Mouse (Mus musculus): ENCODE data around the gene Fnbp1. TPM values are rescaled to one million over a fixed set of nuclear protein-coding genes. Genes with fewer than 3 reads are reported as not detected.

Fnbp1 gene
- polyA plus RNA-seq, 1 experiment from 2014 or later: 14.7 TPM

GRCm38 (mm10) chr2:31019011-31019410, 122.8 kb downstream of the Fnbp1 start:
- Histone ChIP-seq H3K27ac (no peak overlapping the region), H3K4me1 (replicated peaks) (peaks cover 4% of the 10 kb centered on the region; the same call in 1 of the 2 replicates), H3K27me3 (ENCODE audit: insufficient read depth, poor library complexity, severe bottlenecking) (no peaks in the 10 kb centered on the region), H3K36me3 (peaks cover 68% of the 10 kb centered on the region), H3K4me3 (no peak overlapping the region), H3K9me3 (no peaks in the 10 kb centered on the region)
- WGBS: 91% methylated on average over 8 of the region's 8 CpGs
- no peak for DNase-seq (ENCODE audit: low spot score)

- H3K4me3 ChIP-seq: no peak overlapping the region
- no peak for DNase-seq (ENCODE audit: low spot score)
- H3K9me3 ChIP-seq: no peaks in the 10 kb centered on the region
- peaks cover 72% of the 10 kb centered on the region for H3K36me3 ChIP-seq
- 86% methylated on average over 8 of the region's 8 CpGs for WGBS
- peaks cover 4% of the 10 kb centered on the region; the same call in 1 of the 2 replicates for H3K4me1 ChIP-seq (replicated peaks)
- H3K27me3 ChIP-seq (ENCODE audit: insufficient read depth, poor library complexity, severe bottlenecking): no peaks in the 10 kb centered on the region
- H3K27ac ChIP-seq: no peak overlapping the region
Observed at GRCm38 (mm10) chr2:31018519-31018918, 123.3 kb downstream of the Fnbp1 start.

GRCm38 (mm10) chr2:31017625-31018317, 124.0 kb downstream of the Fnbp1 start:
- WGBS: 95% methylated on average over 18 of the region's 18 CpGs
- Histone ChIP-seq H3K9me3 (no peaks in the 10 kb centered on the region), H3K4me3 (no peak overlapping the region), H3K36me3 (peaks cover 74% of the 10 kb centered on the region), H3K27me3 (ENCODE audit: insufficient read depth, poor library complexity, severe bottlenecking) (no peaks in the 10 kb centered on the region), H3K27ac (no peak overlapping the region), H3K4me1 (replicated peaks) (peaks cover 4% of the 10 kb centered on the region; the same call in 1 of the 2 replicates)
- no peak for DNase-seq (ENCODE audit: low spot score)

GRCm38 (mm10) chr2:31013371-31014120, 128.3 kb downstream of the Fnbp1 start:
- H3K27ac ChIP-seq: no peak overlapping the region
- no peaks in the 10 kb centered on the region for H3K4me1 ChIP-seq (replicated peaks)
- H3K4me3 ChIP-seq: no peak overlapping the region
- no peaks in the 10 kb centered on the region for H3K27me3 ChIP-seq (ENCODE audit: insufficient read depth, poor library complexity, severe bottlenecking)
- WGBS: 81% methylated on average over 14 of the region's 14 CpGs
- no peaks in the 10 kb centered on the region for H3K9me3 ChIP-seq
- peaks cover 68% of the 10 kb centered on the region for H3K36me3 ChIP-seq
- no peak for DNase-seq (ENCODE audit: low spot score)

- no peak for DNase-seq (ENCODE audit: low spot score)
- no peak overlapping the region for H3K27ac ChIP-seq
- H3K9me3 ChIP-seq: no peaks in the 10 kb centered on the region
- H3K27me3 ChIP-seq (ENCODE audit: insufficient read depth, poor library complexity, severe bottlenecking): no peaks in the 10 kb centered on the region
- WGBS: 93% methylated on average over 5 of the region's 5 CpGs
- peaks cover 75% of the 10 kb centered on the region for H3K36me3 ChIP-seq
- no peaks in the 10 kb centered on the region for H3K4me1 ChIP-seq (replicated peaks)
- H3K4me3 ChIP-seq: no peak overlapping the region
Observed at GRCm38 (mm10) chr2:31007208-31007607, 134.6 kb downstream of the Fnbp1 start.

GRCm38 (mm10) chr2:31006434-31006833, 135.4 kb downstream of the Fnbp1 start:
- WGBS: 86% methylated on average over 5 of the region's 5 CpGs
- DNase-seq (ENCODE audit: low spot score): no peak
- H3K4me1 ChIP-seq (replicated peaks): no peaks in the 10 kb centered on the region
- no peaks in the 10 kb centered on the region for H3K9me3 ChIP-seq
- H3K4me3 ChIP-seq: no peak overlapping the region
- H3K27ac ChIP-seq: no peak overlapping the region
- H3K27me3 ChIP-seq (ENCODE audit: insufficient read depth, poor library complexity, severe bottlenecking): no peaks in the 10 kb centered on the region
- peaks cover 78% of the 10 kb centered on the region for H3K36me3 ChIP-seq

GRCm38 (mm10) chr2:31005453-31005852, 136.4 kb downstream of the Fnbp1 start:
- no peaks in the 10 kb centered on the region for H3K9me3 ChIP-seq
- H3K36me3 ChIP-seq: peaks cover 68% of the 10 kb centered on the region
- H3K4me1 ChIP-seq (replicated peaks): no peaks in the 10 kb centered on the region
- H3K27ac ChIP-seq: no peak overlapping the region
- H3K4me3 ChIP-seq: no peak overlapping the region
- no peaks in the 10 kb centered on the region for H3K27me3 ChIP-seq (ENCODE audit: insufficient read depth, poor library complexity, severe bottlenecking)
- 79% methylated on average over 2 of the region's 2 CpGs for WGBS
- DNase-seq (ENCODE audit: low spot score): no peak

GRCm38 (mm10) chr2:31002857-31003256, 139.0 kb downstream of the Fnbp1 start:
- Histone ChIP-seq H3K4me1 (replicated peaks) (peaks cover 7% of the 10 kb centered on the region; the same call in 1 of the 2 replicates), H3K36me3 (peaks cover 63% of the 10 kb centered on the region), H3K27ac (no peak overlapping the region), H3K27me3 (ENCODE audit: insufficient read depth, poor library complexity, severe bottlenecking) (no peaks in the 10 kb centered on the region), H3K4me3 (no peak overlapping the region), H3K9me3 (no peaks in the 10 kb centered on the region)
- DNase-seq (ENCODE audit: low spot score): no peak
- WGBS: 93% methylated on average over 10 of the region's 10 CpGs

GRCm38 (mm10) chr2:30998443-30999260, 143.2 kb downstream of the Fnbp1 start:
- 0 out of 2 replicates have a peak overlapping the region, but pooled peaks have one; percentile 30 for H3K27ac ChIP-seq

GRCm38 (mm10) chr2:30995432-30995996, 146.3 kb downstream of the Fnbp1 start:
- Histone ChIP-seq H3K4me1 (replicated peaks) (peaks cover 17% of the 10 kb centered on the region), H3K9me3 (no peaks in the 10 kb centered on the region), H3K4me3 (no peak overlapping the region), H3K27ac (no peak overlapping the region), H3K36me3 (peaks cover 23% of the 10 kb centered on the region), H3K27me3 (ENCODE audit: insufficient read depth, poor library complexity, severe bottlenecking) (no peaks in the 10 kb centered on the region)
- DNase-seq (ENCODE audit: low spot score): no peak
- WGBS: 80% methylated on average over 11 of the region's 11 CpGs

More at GRCm38 (mm10) chr2:30998443-30999260, 143.2 kb downstream of the Fnbp1 start:
- Histone ChIP-seq H3K4me3 (no peak overlapping the region), H3K9me3 (no peaks in the 10 kb centered on the region), H3K4me1 (replicated peaks) (peaks cover 17% of the 10 kb centered on the region), H3K27me3 (ENCODE audit: insufficient read depth, poor library complexity, severe bottlenecking) (no peaks in the 10 kb centered on the region), H3K36me3 (peaks cover 36% of the 10 kb centered on the region)
- WGBS: 69% methylated on average over 8 of the region's 8 CpGs
- no peak for DNase-seq (ENCODE audit: low spot score)

- WGBS: 93% methylated on average over 4 of the region's 4 CpGs
- H3K4me3 ChIP-seq: no peak overlapping the region
- DNase-seq (ENCODE audit: low spot score): no peak
- no peak overlapping the region for H3K27ac ChIP-seq
- H3K36me3 ChIP-seq: peaks cover 17% of the 10 kb centered on the region
- H3K9me3 ChIP-seq: no peaks in the 10 kb centered on the region
- no peaks in the 10 kb centered on the region for H3K27me3 ChIP-seq (ENCODE audit: insufficient read depth, poor library complexity, severe bottlenecking)
- H3K4me1 ChIP-seq (replicated peaks): peaks cover 17% of the 10 kb centered on the region
Observed at GRCm38 (mm10) chr2:30994853-30995252, 147.0 kb downstream of the Fnbp1 start.

GRCm38 (mm10) chr2:30990221-30990620, 151.6 kb downstream of the Fnbp1 start:
- no peaks in the 10 kb centered on the region for H3K27me3 ChIP-seq (ENCODE audit: insufficient read depth, poor library complexity, severe bottlenecking)
- H3K36me3 ChIP-seq: 0 out of 2 replicates have a peak, but pooled peaks cover 6% of the 10 kb centered on the region
- 88% methylated on average over 9 of the region's 9 CpGs for WGBS
- no peaks in the 10 kb centered on the region for H3K9me3 ChIP-seq
- H3K27ac ChIP-seq: no peak overlapping the region
- no peak overlapping the region for H3K4me3 ChIP-seq
- no peak for DNase-seq (ENCODE audit: low spot score)
- H3K4me1 ChIP-seq (replicated peaks): peaks cover 4% of the 10 kb centered on the region

All from hindbrain, embryonic 10.5 days (tissue).